Mouse (Mus musculus): Measurements from ENCODE around the gene S100a11. TPM values are rescaled to one million over a fixed set of nuclear protein-coding genes. Genes with fewer than 3 reads are reported as not detected.
A peak's percentile ranks its signal among the peaks of the same experiment; 100 is the strongest.

The S100a11 gene
- polyA plus RNA-seq, 1 experiment from 2014 or later, result 709 TPM

DNA sequence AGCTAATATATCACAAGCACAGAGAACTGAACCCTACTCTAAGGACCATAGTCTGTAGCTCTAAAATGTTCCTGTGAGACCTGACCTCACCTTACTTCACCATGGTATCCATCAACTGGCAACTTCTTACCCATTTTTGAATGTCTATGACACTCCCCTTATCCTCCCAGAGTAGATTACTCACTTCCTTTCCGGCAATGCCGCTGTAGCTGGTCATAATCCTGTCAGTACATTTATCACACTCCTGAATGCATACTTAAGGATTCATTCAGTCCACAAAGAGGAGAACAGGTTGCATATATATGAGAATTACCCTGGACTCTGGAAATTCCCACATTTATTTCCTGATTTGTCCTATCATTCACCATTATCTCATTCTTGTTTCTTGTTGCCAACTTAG, 2.9 kb upstream of the S100a11 start:
- H3K4me2 ChIP-seq (ENCODE audit: low read depth, low read length), result no peak overlapping the region
- H3K4me1 ChIP-seq (ENCODE audit: control insufficient read depth, insufficient read depth, low read length), result peaks cover 7% of the 10 kb centered on the region
- 59% methylated on average over 2 of the region's 2 CpGs for WGBS
- no peak for ATAC-seq (replicated peaks; ENCODE audit: extremely low read depth, insufficient read depth, low FRiP score)
- no peaks in the 10 kb centered on the region for H3K9me3 ChIP-seq (replicated peaks; ENCODE audit: control insufficient read depth, low read length)
- no peaks in the 10 kb centered on the region for H3K36me3 ChIP-seq (ENCODE audit: control insufficient read depth, insufficient read depth)
- no peaks in the 10 kb centered on the region for H3K27me3 ChIP-seq (ENCODE audit: control insufficient read depth, insufficient read depth, low read length)
- no peak overlapping the region for H3K27ac ChIP-seq (ENCODE audit: low read length)
- H3K9ac ChIP-seq (ENCODE audit: low read length), result no peak overlapping the region
- H3K4me3 ChIP-seq (ENCODE audit: low read length), result no peak overlapping the region

DNA sequence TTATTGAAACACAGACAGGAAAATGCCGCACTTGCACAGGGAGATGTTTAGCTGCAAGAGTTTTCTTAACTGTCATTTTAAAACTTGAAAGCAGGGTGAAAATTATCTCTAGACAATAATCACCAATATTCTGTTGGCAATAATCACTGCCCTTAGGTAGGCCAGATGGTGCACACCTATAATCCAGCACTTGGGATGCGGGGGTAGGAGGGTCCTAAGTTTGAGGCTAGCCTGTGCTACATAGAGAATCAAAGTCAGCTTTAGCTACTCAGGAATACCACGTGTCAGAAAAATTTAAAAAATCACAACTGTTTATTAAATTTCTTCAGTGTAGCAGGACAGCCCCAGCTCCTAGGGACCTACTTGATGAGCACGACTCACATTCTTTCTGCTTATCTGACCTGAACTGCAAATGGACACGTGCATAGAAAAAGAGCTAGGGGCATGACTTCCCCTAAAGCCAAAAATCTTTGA, 395 bp upstream of the S100a11 start:
- H3K9ac ChIP-seq (ENCODE audit: low read length), result peak overlapping the region; percentile 88
- peaks cover 4% of the 10 kb centered on the region for H3K36me3 ChIP-seq (ENCODE audit: control insufficient read depth, insufficient read depth)
- H3K27me3 ChIP-seq (ENCODE audit: control insufficient read depth, insufficient read depth, low read length), result no peaks in the 10 kb centered on the region
- ATAC-seq (replicated peaks; ENCODE audit: extremely low read depth, insufficient read depth, low FRiP score), result no peak
- peak overlapping the region; percentile 79 for H3K4me2 ChIP-seq (ENCODE audit: low read depth, low read length)
- H3K9me3 ChIP-seq (replicated peaks; ENCODE audit: control insufficient read depth, low read length), result no peaks in the 10 kb centered on the region
- H3K4me1 ChIP-seq (ENCODE audit: control insufficient read depth, insufficient read depth, low read length), result peaks cover 15% of the 10 kb centered on the region
- H3K4me3 ChIP-seq (ENCODE audit: low read length), result peak overlapping the region; percentile 84
- WGBS, result 48% methylated on average over 5 of the region's 5 CpGs
- 0 out of 2 replicates have a peak overlapping the region, but pooled peaks have one; percentile 7 for H3K27ac ChIP-seq (ENCODE audit: low read length)

DNA sequence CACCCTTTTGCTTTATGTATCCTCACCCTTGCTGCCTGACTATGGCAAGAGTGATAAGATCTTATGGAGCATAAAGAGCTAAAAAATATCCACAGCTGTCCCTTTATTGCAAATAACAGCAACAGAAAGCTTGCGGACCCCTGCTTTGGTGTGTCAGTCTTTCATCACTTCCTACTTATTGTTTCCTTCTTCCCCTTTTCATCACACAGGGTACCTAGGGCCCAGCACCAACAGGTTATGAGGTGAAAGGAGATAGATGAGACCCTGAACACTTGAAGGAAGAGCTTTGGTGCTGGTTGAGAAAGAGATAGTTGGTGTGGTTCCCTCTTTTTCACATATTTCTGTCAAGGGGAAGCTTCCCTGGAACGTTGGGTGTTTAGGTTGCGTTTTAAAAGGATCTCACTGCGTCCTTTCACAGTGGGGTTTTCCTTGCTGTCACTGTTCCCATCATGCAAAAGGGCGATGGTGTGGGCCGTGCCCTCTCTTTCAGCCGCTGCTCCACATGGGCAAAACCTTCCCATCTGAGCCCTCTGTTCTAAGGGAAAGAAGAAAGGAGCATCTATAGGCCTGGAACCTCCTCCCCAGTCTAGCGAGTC, 1.3 kb downstream of the S100a11 start:
- Histone ChIP-seq H3K4me1 (ENCODE audit: control insufficient read depth, insufficient read depth, low read length) (peaks cover 15% of the 10 kb centered on the region), H3K27ac (ENCODE audit: low read length) (peak overlapping the region; percentile 11; the same call in 1 of the 2 replicates), H3K27me3 (ENCODE audit: control insufficient read depth, insufficient read depth, low read length) (no peaks in the 10 kb centered on the region), H3K9ac (ENCODE audit: low read length) (peak overlapping the region; percentile 88), H3K4me2 (ENCODE audit: low read depth, low read length) (peak overlapping the region; percentile 79), H3K36me3 (ENCODE audit: control insufficient read depth, insufficient read depth) (peaks cover 9% of the 10 kb centered on the region), H3K4me3 (ENCODE audit: low read length) (peak overlapping the region; percentile 84), H3K9me3 (replicated peaks; ENCODE audit: control insufficient read depth, low read length) (no peaks in the 10 kb centered on the region)
- no peak for ATAC-seq (replicated peaks; ENCODE audit: extremely low read depth, insufficient read depth, low FRiP score)
- WGBS, result 78% methylated on average over 8 of the region's 8 CpGs

DNA sequence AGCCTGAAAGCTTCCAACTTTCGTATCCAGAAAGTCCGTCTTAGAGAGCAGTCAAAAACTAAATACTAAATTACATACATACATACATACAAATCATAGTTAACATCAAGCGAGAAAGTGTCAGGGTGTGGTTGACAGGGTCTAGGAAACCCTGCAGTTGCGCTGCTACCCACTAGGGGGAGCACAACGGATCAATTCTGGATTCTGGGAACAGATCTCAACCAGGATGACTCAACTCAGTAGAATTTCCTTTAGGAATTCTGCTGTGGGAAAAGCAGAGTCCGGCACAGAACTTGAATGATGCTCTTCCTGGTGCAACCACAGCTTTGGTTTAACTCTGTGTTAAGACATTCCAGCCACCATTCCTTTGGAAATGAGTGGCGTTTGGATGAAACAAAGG, 2.3 kb downstream of the S100a11 start:
- 33% methylated on average over 7 of the region's 7 CpGs for WGBS
- Histone ChIP-seq H3K4me3 (ENCODE audit: low read length) (peak overlapping the region; percentile 26), H3K27ac (ENCODE audit: low read length) (no peak overlapping the region; the same call in 1 of the 2 replicates), H3K9ac (ENCODE audit: low read length) (no peak overlapping the region), H3K4me2 (ENCODE audit: low read depth, low read length) (peak overlapping the region; percentile 49), H3K36me3 (ENCODE audit: control insufficient read depth, insufficient read depth) (peaks cover 12% of the 10 kb centered on the region), H3K4me1 (ENCODE audit: control insufficient read depth, insufficient read depth, low read length) (peaks cover 15% of the 10 kb centered on the region), H3K9me3 (replicated peaks; ENCODE audit: control insufficient read depth, low read length) (no peaks in the 10 kb centered on the region), H3K27me3 (ENCODE audit: control insufficient read depth, insufficient read depth, low read length) (no peaks in the 10 kb centered on the region)
- ATAC-seq (replicated peaks; ENCODE audit: extremely low read depth, insufficient read depth, low FRiP score), result no peak

DNA sequence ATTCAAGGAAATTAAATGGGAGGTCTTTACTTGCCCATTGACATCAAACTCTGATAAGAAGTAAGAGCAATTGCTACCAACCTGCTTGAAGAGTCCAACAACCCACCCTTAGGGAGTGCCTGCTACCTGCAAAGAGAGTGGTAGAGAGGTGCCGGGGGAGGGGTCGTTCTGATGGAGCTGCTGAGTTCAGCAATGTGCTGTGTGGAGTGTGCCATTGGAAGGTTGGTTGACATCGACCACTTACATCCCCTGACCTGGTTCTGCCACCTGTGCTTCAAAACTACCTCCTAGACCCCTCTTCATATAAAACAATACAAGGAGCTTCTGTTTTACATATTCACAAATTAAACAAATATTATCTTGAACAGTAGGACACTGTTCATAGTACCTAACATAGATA, 7.0 kb downstream of the S100a11 start:
- H3K27ac ChIP-seq (ENCODE audit: low read length), result no peak overlapping the region
- no peak overlapping the region for H3K9ac ChIP-seq (ENCODE audit: low read length)
- peaks cover 8% of the 10 kb centered on the region for H3K4me1 ChIP-seq (ENCODE audit: control insufficient read depth, insufficient read depth, low read length)
- no peak for ATAC-seq (replicated peaks; ENCODE audit: extremely low read depth, insufficient read depth, low FRiP score)
- no peak overlapping the region for H3K4me3 ChIP-seq (ENCODE audit: low read length)
- peaks cover 12% of the 10 kb centered on the region for H3K36me3 ChIP-seq (ENCODE audit: control insufficient read depth, insufficient read depth)
- WGBS, result 77% methylated on average over 3 of the region's 3 CpGs
- H3K27me3 ChIP-seq (ENCODE audit: control insufficient read depth, insufficient read depth, low read length), result no peaks in the 10 kb centered on the region
- peaks cover under 1% of the 10 kb centered on the region; the same call in 1 of the 2 replicates for H3K9me3 ChIP-seq (replicated peaks; ENCODE audit: control insufficient read depth, low read length)
- H3K4me2 ChIP-seq (ENCODE audit: low read depth, low read length), result no peak overlapping the region

DNA sequence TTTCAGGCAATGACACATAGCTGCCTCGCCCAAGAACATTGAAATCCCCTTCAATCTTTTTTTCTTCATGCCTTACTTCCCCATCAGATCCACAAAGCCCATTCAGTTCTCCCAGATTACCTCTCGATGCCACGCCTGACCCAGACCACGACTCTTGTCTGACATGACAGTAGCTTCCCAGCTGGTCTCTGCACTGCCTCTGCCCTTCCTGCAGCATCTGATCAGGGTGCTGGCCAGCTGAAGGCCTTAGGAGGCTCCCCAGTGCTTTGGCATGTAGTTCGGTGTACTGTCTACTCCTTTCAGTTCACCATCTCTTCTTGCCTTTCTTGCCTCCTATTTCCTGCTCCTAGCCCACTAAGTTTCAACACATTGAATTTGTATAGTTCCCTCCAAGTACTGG, 8.5 kb downstream of the S100a11 start:
- H3K4me1 ChIP-seq (ENCODE audit: control insufficient read depth, insufficient read depth, low read length), result no peaks in the 10 kb centered on the region
- WGBS, result 76% methylated on average over 5 of the region's 5 CpGs
- no peak overlapping the region for H3K9ac ChIP-seq (ENCODE audit: low read length)
- no peak overlapping the region for H3K4me3 ChIP-seq (ENCODE audit: low read length)
- ATAC-seq (replicated peaks; ENCODE audit: extremely low read depth, insufficient read depth, low FRiP score), result no peak
- peaks cover 12% of the 10 kb centered on the region for H3K36me3 ChIP-seq (ENCODE audit: control insufficient read depth, insufficient read depth)
- peaks cover 8% of the 10 kb centered on the region; the same call in 1 of the 2 replicates for H3K9me3 ChIP-seq (replicated peaks; ENCODE audit: control insufficient read depth, low read length)
- H3K4me2 ChIP-seq (ENCODE audit: low read depth, low read length), result no peak overlapping the region
- H3K27me3 ChIP-seq (ENCODE audit: control insufficient read depth, insufficient read depth, low read length), result no peaks in the 10 kb centered on the region
- H3K27ac ChIP-seq (ENCODE audit: low read length), result no peak overlapping the region

DNA sequence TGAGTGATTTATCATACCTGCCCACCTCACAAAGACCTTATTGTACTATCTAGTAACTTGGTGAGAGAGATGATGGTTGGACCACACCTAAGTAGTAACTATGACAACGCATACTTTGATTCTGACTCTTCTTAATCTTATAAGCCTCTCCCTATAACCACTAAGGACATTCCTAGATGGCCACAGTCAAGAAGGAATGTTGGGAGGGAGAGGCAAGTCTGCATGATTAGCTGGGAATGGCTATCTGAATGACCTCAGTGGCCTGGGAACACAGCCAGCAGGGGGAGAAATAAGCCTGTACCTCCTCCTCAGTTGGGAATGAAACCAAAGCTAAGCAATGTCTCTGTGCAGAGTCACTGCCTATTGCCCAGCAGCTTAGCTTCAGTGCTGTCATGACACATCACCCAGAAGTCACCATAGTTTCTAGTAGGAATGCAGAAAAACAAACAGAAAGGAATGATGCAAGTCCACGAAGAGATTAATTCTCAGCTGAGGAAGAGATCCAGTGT, 16.8 kb downstream of the S100a11 start:
- H3K4me1 ChIP-seq (ENCODE audit: control insufficient read depth, insufficient read depth, low read length), result peaks cover 9% of the 10 kb centered on the region
- no peaks in the 10 kb centered on the region for H3K36me3 ChIP-seq (ENCODE audit: control insufficient read depth, insufficient read depth)
- peak; percentile 77 for ATAC-seq (replicated peaks; ENCODE audit: extremely low read depth, insufficient read depth, low FRiP score)
- no peak overlapping the region for H3K4me3 ChIP-seq (ENCODE audit: low read length)
- no peak overlapping the region for H3K4me2 ChIP-seq (ENCODE audit: low read depth, low read length)
- 38% methylated on average over 2 of the region's 2 CpGs for WGBS
- 0 out of 2 replicates have a peak overlapping the region, but pooled peaks have one; percentile 18 for H3K27ac ChIP-seq (ENCODE audit: low read length)
- no peaks in the 10 kb centered on the region for H3K27me3 ChIP-seq (ENCODE audit: control insufficient read depth, insufficient read depth, low read length)
- H3K9ac ChIP-seq (ENCODE audit: low read length), result no peak overlapping the region
- H3K9me3 ChIP-seq (replicated peaks; ENCODE audit: control insufficient read depth, low read length), result peaks cover 8% of the 10 kb centered on the region; the same call in 1 of the 2 replicates

DNA sequence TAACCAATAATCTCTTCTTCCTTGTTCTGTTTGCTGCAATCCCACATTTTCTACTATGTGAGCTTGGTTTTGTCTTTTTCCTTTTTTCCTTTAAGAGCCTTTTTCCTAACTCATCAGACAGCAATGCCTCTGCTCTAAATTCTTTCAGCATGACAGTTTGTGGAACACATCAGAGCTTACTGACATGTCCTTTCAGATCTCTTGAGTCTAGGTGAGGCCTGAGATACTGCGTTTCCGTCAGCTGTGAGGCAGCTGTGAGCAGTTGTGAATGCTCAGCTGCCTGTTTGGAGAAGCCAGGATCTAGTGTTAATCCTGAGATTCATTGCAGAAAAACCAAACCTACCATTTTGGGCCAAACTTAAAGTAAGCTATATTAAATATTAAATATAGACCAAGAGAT, 18.2 kb downstream of the S100a11 start:
- no peak overlapping the region for H3K9ac ChIP-seq (ENCODE audit: low read length)
- H3K4me3 ChIP-seq (ENCODE audit: low read length), result no peak overlapping the region
- no peaks in the 10 kb centered on the region for H3K36me3 ChIP-seq (ENCODE audit: control insufficient read depth, insufficient read depth)
- H3K9me3 ChIP-seq (replicated peaks; ENCODE audit: control insufficient read depth, low read length), result no peaks in the 10 kb centered on the region
- no peak overlapping the region for H3K4me2 ChIP-seq (ENCODE audit: low read depth, low read length)
- no peak overlapping the region for H3K27ac ChIP-seq (ENCODE audit: low read length)
- no peak for ATAC-seq (replicated peaks; ENCODE audit: extremely low read depth, insufficient read depth, low FRiP score)
- 47% methylated on average over 2 of the region's 2 CpGs for WGBS
- H3K27me3 ChIP-seq (ENCODE audit: control insufficient read depth, insufficient read depth, low read length), result no peaks in the 10 kb centered on the region
- peaks cover 9% of the 10 kb centered on the region for H3K4me1 ChIP-seq (ENCODE audit: control insufficient read depth, insufficient read depth, low read length)

DNA sequence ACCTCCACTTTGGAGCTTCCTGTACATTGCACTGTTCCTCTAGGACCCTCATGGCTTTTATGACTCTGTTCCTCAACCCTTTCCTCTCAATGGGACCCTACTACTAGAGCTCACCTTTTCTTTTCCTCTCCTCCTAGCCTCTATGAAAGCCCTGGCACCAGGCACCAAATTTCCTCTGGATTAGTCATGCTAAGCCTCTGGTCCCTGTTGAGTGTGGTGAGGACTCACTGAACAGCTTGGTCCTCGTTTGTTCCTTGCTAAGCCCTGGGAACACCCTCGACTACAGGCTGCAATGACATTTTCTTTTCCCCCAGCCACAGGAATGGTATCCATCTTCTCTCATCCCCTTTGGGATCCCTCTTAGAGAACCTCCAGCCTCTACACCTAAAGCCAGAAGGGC, 21.2 kb downstream of the S100a11 start:
- no peaks in the 10 kb centered on the region for H3K9me3 ChIP-seq (replicated peaks; ENCODE audit: control insufficient read depth, low read length)

More for the DNA sequence above, 21.2 kb downstream of the S100a11 start:
- H3K27ac ChIP-seq (ENCODE audit: low read length), result no peak overlapping the region
- 58% methylated on average over 2 of the region's 2 CpGs for WGBS
- H3K4me2 ChIP-seq (ENCODE audit: low read depth, low read length), result no peak overlapping the region
- no peak for ATAC-seq (replicated peaks; ENCODE audit: extremely low read depth, insufficient read depth, low FRiP score)
- H3K9ac ChIP-seq (ENCODE audit: low read length), result no peak overlapping the region
- no peaks in the 10 kb centered on the region for H3K36me3 ChIP-seq (ENCODE audit: control insufficient read depth, insufficient read depth)
- no peaks in the 10 kb centered on the region for H3K27me3 ChIP-seq (ENCODE audit: control insufficient read depth, insufficient read depth, low read length)
- H3K4me1 ChIP-seq (ENCODE audit: control insufficient read depth, insufficient read depth, low read length), result peaks cover 9% of the 10 kb centered on the region
- no peak overlapping the region for H3K4me3 ChIP-seq (ENCODE audit: low read length)

Data from heart, embryonic 16.5 days (tissue).